Mouse (Mus musculus) lung, postnatal 0 days (tissue): ENCODE data around the gene Ubtf. TPM values are rescaled to one million over a fixed set of nuclear protein-coding genes. Genes with fewer than 3 reads are reported as not detected.
A peak's percentile ranks its signal among the peaks of the same experiment; 100 is the strongest.

Experiments
- ATAC-seq: fragments of 200-750 bp; cut with Nextera tagmentation; 2 replicates; pipeline ENCODE4 v1.8.0; 2017; ENCODE audit warnings: moderate library complexity
- DNase-seq: peaks from one replicate; pipeline ENCODE4 v3.0.0-alpha.2; 2016; ENCODE audit warnings: low spot score
- H3K27ac ChIP-seq: fragments of 300-500 bp; sonication (generic); 2 replicates; pipeline ENCODE4 v1.5.1; 2014; ENCODE audit warnings: antibody characterized with exemption, mild to moderate bottlenecking, low read length, mixed read lengths
- H3K27me3 ChIP-seq: fragments of 300-500 bp; sonication (generic); replicated peaks from 2 replicates; pipeline ENCODE4 v1.6.1; 2014; ENCODE audit warnings: low read length, mixed read lengths; ENCODE audit not compliant: insufficient read depth
- H3K36me3 ChIP-seq: fragments of 300-500 bp; sonication (generic); 2 replicates; pipeline ENCODE4 v1.6.1; 2014; ENCODE audit warnings: low read length, mixed read lengths; ENCODE audit not compliant: insufficient read depth
- H3K4me1 ChIP-seq: fragments of 300-500 bp; sonication (generic); 2 replicates; pipeline ENCODE4 v1.6.1; 2014; ENCODE audit warnings: antibody characterized with exemption, low read depth, low read length, mixed read lengths; ENCODE audit not compliant: insufficient read depth
- H3K4me2 ChIP-seq: fragments of 300-500 bp; sonication (generic); replicated peaks from 2 replicates; pipeline ENCODE4 v1.6.1; 2014; ENCODE audit warnings: low read depth, mild to moderate bottlenecking, low read length, moderate library complexity, mixed read lengths
- H3K4me3 ChIP-seq: fragments of 300-500 bp; sonication (generic); 2 replicates; pipeline ENCODE4 v1.5.1; 2014; ENCODE audit warnings: low read depth, low read length
- H3K9ac ChIP-seq: fragments of 300-500 bp; sonication (generic); replicated peaks from 2 replicates; pipeline ENCODE4 v1.6.1; 2014; ENCODE audit warnings: low read depth, mild to moderate bottlenecking
- H3K9me3 ChIP-seq: fragments of 300-500 bp; sonication (generic); 2 replicates; pipeline ENCODE4 v1.6.1; 2016; ENCODE audit warnings: low read length, mixed read lengths
- CTCF ChIP-seq: IDR thresholded peaks from 2 replicates; pipeline ENCODE4 v1.5.1; 2016; ENCODE audit warnings: antibody characterized with exemption, mild to moderate bottlenecking
- EP300 ChIP-seq: IDR thresholded peaks from 2 replicates; pipeline ENCODE4 v1.6.1; 2016; ENCODE audit warnings: antibody characterized with exemption, mild to moderate bottlenecking, control low read depth
- WGBS: fragments of 180-500 bp; shearing (Covaris S2); extraction: QIAGEN DNeasy Blood & Tissue Kit; methylation state at CpG from one replicate; pipeline ENCODE4 v1.1.7; 2014; 5-methylcytosine and 5-hydroxymethylcytosine counted together
- polyA plus RNA-seq: library from polyadenylated mRNA; unstranded; fragments of >200 nt; fragmentation: Nextera tagmentation; extraction: Ambion mirVana; gene quantifications from 2 replicates; pipeline ENCODE4 v1.2.1, GENCODE M21; 2015

The Ubtf gene
- polyA plus RNA-seq, 1 experiment from 2014 or later, result 53.7 TPM

- ATAC-seq (no peak), DNase-seq (no peak)
- Histone ChIP-seq H3K27me3 (no peaks in the 10 kb centered on the region), H3K27ac (no peak overlapping the region), H3K4me3 (no peak overlapping the region), H3K9ac (no peak overlapping the region), H3K4me2 (no peak overlapping the region), H3K9me3 (no peaks in the 10 kb centered on the region), H3K36me3 (peaks cover 39% of the 10 kb centered on the region), H3K4me1 (peaks cover 7% of the 10 kb centered on the region; the same call in 1 of the 2 replicates)
- WGBS, result 52% methylated on average over 6 of the region's 6 CpGs
- TF ChIP-seq EP300, result no peak
- no peak for TF ChIP-seq CTCF
These were observed 29.9 kb downstream of the Ubtf start for GRCm38 (mm10) chr11:102289511-102290100.

DNA sequence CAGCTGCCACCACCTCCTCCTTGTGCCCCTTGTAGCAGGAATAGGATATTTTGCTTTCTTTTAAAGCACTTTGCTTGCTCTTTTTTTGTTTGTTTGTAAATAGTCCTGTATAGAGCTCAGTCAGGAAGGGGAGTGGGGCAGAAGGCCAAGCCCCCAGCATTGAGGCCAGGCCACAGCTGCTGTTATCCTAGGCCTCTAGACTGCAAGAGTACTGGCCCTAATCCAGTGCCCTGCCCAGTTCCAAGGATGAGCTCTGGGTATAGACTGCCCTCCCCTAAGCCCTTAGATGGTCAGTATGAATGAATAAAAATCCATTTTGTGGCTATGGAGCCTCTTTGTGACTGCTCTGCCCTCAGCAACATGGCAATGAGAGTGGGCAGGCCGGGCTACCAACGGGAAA is 30.6 kb downstream of the Ubtf start:
- Histone ChIP-seq H3K36me3 (peaks cover 39% of the 10 kb centered on the region), H3K27ac (no peak overlapping the region), H3K27me3 (no peaks in the 10 kb centered on the region), H3K4me1 (peaks cover 7% of the 10 kb centered on the region; the same call in 1 of the 2 replicates), H3K4me2 (no peak overlapping the region), H3K9me3 (no peaks in the 10 kb centered on the region), H3K4me3 (no peak overlapping the region), H3K9ac (no peak overlapping the region)
- WGBS, result 77% methylated on average over 2 of the region's 2 CpGs
- ATAC-seq, result no peak
- TF ChIP-seq EP300 (no peak), CTCF (no peak)
- DNase-seq, result no peak

GRCm38 (mm10) chr11:102288027-102288804 is 31.3 kb downstream of the Ubtf start:
- WGBS, result 80% methylated on average over 8 of the region's 8 CpGs
- DNase-seq (no peak), ATAC-seq (no peak)
- Histone ChIP-seq H3K27ac (no peak overlapping the region), H3K9ac (no peak overlapping the region), H3K27me3 (no peaks in the 10 kb centered on the region), H3K36me3 (peaks cover 39% of the 10 kb centered on the region), H3K4me1 (peaks cover 7% of the 10 kb centered on the region; the same call in 1 of the 2 replicates), H3K9me3 (no peaks in the 10 kb centered on the region), H3K4me2 (no peak overlapping the region), H3K4me3 (no peak overlapping the region)
- TF ChIP-seq EP300 (no peak), CTCF (no peak)

DNA sequence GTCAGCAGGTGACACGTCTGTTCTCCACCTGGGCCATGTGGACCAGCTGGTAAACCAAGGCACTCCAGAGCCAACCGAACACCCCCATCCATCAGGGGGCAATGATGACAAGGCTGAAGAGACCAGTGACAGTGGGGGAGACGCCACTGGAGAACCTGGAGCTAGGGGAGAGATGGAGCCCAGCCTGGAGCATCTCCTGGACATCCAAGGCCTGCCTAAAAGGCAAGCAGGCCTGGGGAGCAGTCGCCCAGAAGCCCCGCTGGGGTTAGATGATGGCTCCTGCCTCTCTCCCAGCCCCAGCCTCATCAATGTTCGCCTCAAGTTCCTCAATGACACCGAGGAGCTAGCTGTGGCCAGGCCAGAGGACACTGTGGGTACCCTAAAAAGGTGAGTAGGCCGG is 32.1 kb downstream of the Ubtf start:
- no peak overlapping the region for H3K4me2 ChIP-seq
- H3K27me3 ChIP-seq, result no peaks in the 10 kb centered on the region
- no peaks in the 10 kb centered on the region for H3K9me3 ChIP-seq
- peaks cover 36% of the 10 kb centered on the region for H3K36me3 ChIP-seq
- no peak for TF ChIP-seq EP300
- TF ChIP-seq CTCF, result no peak
- no peak overlapping the region for H3K4me3 ChIP-seq
- no peak for DNase-seq
- H3K27ac ChIP-seq, result no peak overlapping the region
- H3K4me1 ChIP-seq, result peaks cover 7% of the 10 kb centered on the region; the same call in 1 of the 2 replicates
- WGBS, result 90% methylated on average over 8 of the region's 8 CpGs
- ATAC-seq, result no peak
- no peak overlapping the region for H3K9ac ChIP-seq

- peak overlapping the region; percentile 83 for H3K4me2 ChIP-seq
- peaks cover 14% of the 10 kb centered on the region for H3K36me3 ChIP-seq
- peak overlapping the region; percentile 82 for H3K9ac ChIP-seq
- no peaks in the 10 kb centered on the region for H3K9me3 ChIP-seq
- peaks cover 7% of the 10 kb centered on the region; the same call in 1 of the 2 replicates for H3K4me1 ChIP-seq
- H3K4me3 ChIP-seq, result peak overlapping the region; percentile 82
- no peak for TF ChIP-seq EP300
- TF ChIP-seq CTCF, result no peak
- ATAC-seq, result peak; percentile 58
- H3K27ac ChIP-seq, result peak overlapping the region; percentile 89
- under 1% methylated on average over 30 of the region's 31 CpGs for WGBS
- H3K27me3 ChIP-seq, result no peaks in the 10 kb centered on the region
- DNase-seq, result no peak
These were observed 34.3 kb downstream of the Ubtf start for GRCm38 (mm10) chr11:102285095-102285834.

GRCm38 (mm10) chr11:102284501-102285094 is 34.9 kb downstream of the Ubtf start, which contains the start of gene Tmub2:
Tmub2 (plus strand) TSS chr11:102284931.
- Histone ChIP-seq H3K4me1 (peaks cover 7% of the 10 kb centered on the region; the same call in 1 of the 2 replicates), H3K9me3 (no peaks in the 10 kb centered on the region), H3K27me3 (no peaks in the 10 kb centered on the region), H3K9ac (peak within 1 kb of the TSS; percentile 82), H3K27ac (peak within 1 kb of the TSS; percentile 89), H3K36me3 (peaks cover 13% of the 10 kb centered on the region), H3K4me3 (peak within 1 kb of the TSS; percentile 82), H3K4me2 (peak within 1 kb of the TSS; percentile 83)
- ATAC-seq (peak; percentile 96), DNase-seq (peak; percentile 100)
- TF ChIP-seq CTCF (no peak), EP300 (peak; percentile 58; the same call in 1 of the 2 replicates)
- under 1% methylated on average over 31 of the region's 32 CpGs for WGBS
